Mouse (Mus musculus) cortical plate, adult 2 months (tissue): ENCODE results near the gene Vmn2r84. TPM values are rescaled to one million over a fixed set of nuclear protein-coding genes. Genes with fewer than 3 reads are reported as not detected.
"Not testable (repeated sequence)": the region's sequence is repeated elsewhere in the genome, so short reads cannot be mapped to it uniquely, and the experiment has no call there.

Experiments used
- H3K27ac ChIP-seq: fragments of 200-500 bp; 2 replicates; pipeline ENCODE4 v1.5.1; 2012; ENCODE audit warnings: low read length, control low read depth, inconsistent platforms; ENCODE audit not compliant: insufficient read depth
- H3K4me1 ChIP-seq: fragments of 200-500 bp; 2 replicates; pipeline ENCODE4 v1.6.1; 2011; ENCODE audit warnings: low read length; ENCODE audit not compliant: control insufficient read depth, insufficient read depth
- H3K4me3 ChIP-seq: fragments of 200-500 bp; 2 replicates; pipeline ENCODE4 v1.5.1; 2011; ENCODE audit warnings: mild to moderate bottlenecking, low read length, control low read depth; ENCODE audit not compliant: insufficient read depth
- CTCF ChIP-seq: fragments of 200-500 bp; IDR thresholded peaks from 2 replicates; pipeline ENCODE4 v1.5.1; 2011; ENCODE audit warnings: mild to moderate bottlenecking, control low read depth, low read length; ENCODE audit not compliant: insufficient read depth; ENCODE audit errors: extremely low read depth
- POLR2A ChIP-seq: fragments of 200-500 bp; IDR thresholded peaks from 2 replicates; pipeline ENCODE4 v1.6.1; 2011; ENCODE audit warnings: mild to moderate bottlenecking, low read length, control low read depth; ENCODE audit not compliant: insufficient read depth; ENCODE audit errors: extremely low read depth
- polyA plus RNA-seq: library from polyadenylated mRNA; depleted of rRNA; stranded (reverse); fragments of >200 nt; gene quantifications from 2 replicates; pipeline ENCODE4 v1.2.3, GENCODE M21; 2012; rRNA removed

The Vmn2r84 gene
- polyA plus RNA-seq, 1 experiment, result 2.2 TPM

- TF ChIP-seq POLR2A, result no peak
- TF ChIP-seq CTCF, result no peak
- H3K27ac ChIP-seq, result no peak overlapping the region
- no peaks in the 10 kb centered on the region for H3K4me1 ChIP-seq
- no peak overlapping the region for H3K4me3 ChIP-seq
These were observed 24.0 kb downstream of the Vmn2r84 start for GRCm38 (mm10) chr10:130370005-130370682.

- Histone ChIP-seq H3K27ac (no peak overlapping the region), H3K4me1 (no peaks in the 10 kb centered on the region), H3K4me3 (no peak overlapping the region)
- TF ChIP-seq POLR2A, result no peak
- TF ChIP-seq CTCF, result no peak
These were observed 25.7 kb downstream of the Vmn2r84 start for GRCm38 (mm10) chr10:130368384-130368783.

GRCm38 (mm10) chr10:130364766-130365165, 29.4 kb downstream of the Vmn2r84 start:
- Histone ChIP-seq H3K4me1 (no peaks in the 10 kb centered on the region), H3K4me3 (no peak overlapping the region), H3K27ac (no peak overlapping the region)
- no peak for TF ChIP-seq CTCF
- no peak for TF ChIP-seq POLR2A

GRCm38 (mm10) chr10:130363438-130364164, 30.5 kb downstream of the Vmn2r84 start:
- no peak overlapping the region for H3K27ac ChIP-seq

GRCm38 (mm10) chr10:130344056-130344455, 50.1 kb downstream of the Vmn2r84 start:
- no peaks in the 10 kb centered on the region for H3K4me1 ChIP-seq

More at GRCm38 (mm10) chr10:130363438-130364164, 30.5 kb downstream of the Vmn2r84 start:
- Histone ChIP-seq H3K4me3 (no peak overlapping the region), H3K4me1 (no peaks in the 10 kb centered on the region)
- TF ChIP-seq CTCF (no peak; the same call in 1 of the 2 replicates), POLR2A (no peak)

GRCm38 (mm10) chr10:130340050-130340449, 54.1 kb downstream of the Vmn2r84 start:
- H3K27ac ChIP-seq, H3K4me1 ChIP-seq, H3K4me3 ChIP-seq: not testable (repeated sequence)

More at GRCm38 (mm10) chr10:130344056-130344455, 50.1 kb downstream of the Vmn2r84 start:
- H3K27ac ChIP-seq, result no peak overlapping the region
- H3K4me3 ChIP-seq, result no peak overlapping the region
- TF ChIP-seq POLR2A (no peak), CTCF (no peak)

- TF ChIP-seq POLR2A, result no peak
- TF ChIP-seq CTCF, result no peak
- Histone ChIP-seq H3K4me1 (no peaks in the 10 kb centered on the region), H3K27ac (no peak overlapping the region), H3K4me3 (no peak overlapping the region)
These were observed 56.6 kb downstream of the Vmn2r84 start for GRCm38 (mm10) chr10:130337581-130337980.

GRCm38 (mm10) chr10:130336385-130336784, 57.7 kb downstream of the Vmn2r84 start:
- no peak overlapping the region for H3K4me3 ChIP-seq

GRCm38 (mm10) chr10:130330711-130331110, 63.4 kb downstream of the Vmn2r84 start:
- Histone ChIP-seq H3K27ac (no peak overlapping the region), H3K4me1 (no peaks in the 10 kb centered on the region), H3K4me3 (no peak overlapping the region)
- no peak for TF ChIP-seq CTCF
- no peak for TF ChIP-seq POLR2A

More at GRCm38 (mm10) chr10:130336385-130336784, 57.7 kb downstream of the Vmn2r84 start:
- TF ChIP-seq CTCF (no peak), POLR2A (no peak)
- Histone ChIP-seq H3K4me1 (no peaks in the 10 kb centered on the region), H3K27ac (no peak overlapping the region)

Other genes with a start within 250 kb of the Vmn2r84 start
- gene Olfr825, start 227.6 kb downstream of the Vmn2r84 start, polyA plus RNA-seq, result not detected in 2 replicates
- gene Olfr826, start 210.1 kb downstream of the Vmn2r84 start, polyA plus RNA-seq, result not detected in 2 replicates
- gene Olfr827, start 179.9 kb downstream of the Vmn2r84 start, polyA plus RNA-seq, result not detected in 2 replicates
- gene Neurod4, start 114.1 kb downstream of the Vmn2r84 start, polyA plus RNA-seq, result 0.81 and 1.1 TPM in 2 replicates
- gene Tespa1, start 71.5 kb downstream of the Vmn2r84 start, polyA plus RNA-seq, result 0.06 and 0.13 TPM in 2 replicates
- 0.93 and 1.0 TPM in 2 replicates for gene Vmn2r85, start 35.4 kb upstream of the Vmn2r84 start, polyA plus RNA-seq
- 0.44 and 0.46 TPM in 2 replicates for gene Vmn2r86, start 61.7 kb upstream of the Vmn2r84 start, polyA plus RNA-seq
- gene Vmn2r87, start 103.1 kb upstream of the Vmn2r84 start, polyA plus RNA-seq, result 1.8 and 1.9 TPM in 2 replicates